Mouse (Mus musculus) C2C12 (cell line): ENCODE measurements around the gene Trpm8.

Experiments used
- CEBPB ChIP-seq: IDR thresholded peaks from one replicate; pipeline ENCODE4 v1.6.1; 2011; ENCODE audit warnings: low read depth, mild to moderate bottlenecking, control low read depth, moderate library complexity
- CTCF ChIP-seq: IDR thresholded peaks from one replicate; pipeline ENCODE4 v1.5.1; 2011; ENCODE audit not compliant: control insufficient read depth, insufficient read depth, insufficient read length
- FOSL1 ChIP-seq: IDR thresholded peaks from one replicate; pipeline ENCODE4 v1.8.0; 2011; ENCODE audit warnings: mild to moderate bottlenecking, low read length; ENCODE audit not compliant: poor library complexity, insufficient read depth, severe bottlenecking
- MAX ChIP-seq: IDR thresholded peaks from one replicate; pipeline ENCODE4 v1.6.1; 2011; ENCODE audit warnings: mild to moderate bottlenecking, control low read depth
- MYOD1 ChIP-seq: IDR thresholded peaks from one replicate; pipeline ENCODE4 v1.6.1; 2011; ENCODE audit warnings: low read depth; ENCODE audit not compliant: control insufficient read depth, insufficient read length
- MYOG ChIP-seq: IDR thresholded peaks from one replicate; pipeline ENCODE4 v1.6.1; 2011; ENCODE audit not compliant: control insufficient read depth, insufficient read length; ENCODE audit errors: extremely low read depth
- USF1 ChIP-seq: IDR thresholded peaks from one replicate; pipeline ENCODE4 v1.6.1; 2011; ENCODE audit warnings: low read depth, mild to moderate bottlenecking, control low read depth, moderate library complexity

DNA sequence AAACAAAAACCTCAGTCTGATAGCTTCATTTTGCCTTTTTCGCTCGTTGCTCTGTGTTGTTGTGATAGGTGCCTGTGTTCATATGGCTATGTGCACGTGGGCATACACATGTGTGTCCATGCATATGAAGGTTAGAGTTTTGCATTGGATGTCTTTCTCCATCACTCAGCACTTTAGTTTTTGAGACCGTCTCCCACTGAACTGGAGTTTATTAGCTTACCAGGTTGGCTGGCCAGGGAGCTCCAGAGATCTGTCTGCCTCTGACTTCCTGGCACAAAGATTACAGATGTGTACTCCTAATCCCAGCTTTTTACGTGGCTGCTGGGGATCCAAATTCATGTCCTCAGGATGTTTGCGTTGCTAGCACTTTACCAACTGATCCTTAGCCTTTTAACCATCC lies 26.3 kb downstream of the Trpm8 start:
- TF ChIP-seq CTCF (no peak), MYOD1 (no peak), USF1 (no peak), MYOG (no peak), MAX (no peak), FOSL1 (no peak), CEBPB (no peak)
